Mouse (Mus musculus) bone marrow macrophage, adult 2 months (primary cell): Measurements from ENCODE around the gene Izumo1r. TPM values are rescaled to one million over a fixed set of nuclear protein-coding genes. Genes with fewer than 3 reads are reported as not detected.
"Not testable (repeated sequence)": the region's sequence is repeated elsewhere in the genome, so short reads cannot be mapped to it uniquely, and the experiment has no call there.

Source experiments
- H3K27ac ChIP-seq: 2 replicates; pipeline ENCODE4 v1.5.1; 2012; ENCODE audit warnings: low read depth, low read length; ENCODE audit not compliant: insufficient read depth
- H3K4me1 ChIP-seq: 2 replicates; pipeline ENCODE4 v1.6.1; 2012; ENCODE audit warnings: low read length; ENCODE audit not compliant: control insufficient read depth, insufficient read depth
- H3K4me3 ChIP-seq: 2 replicates; pipeline ENCODE4 v1.5.1; 2012; ENCODE audit warnings: mild to moderate bottlenecking, low read length, moderate library complexity; ENCODE audit not compliant: insufficient read depth
- CTCF ChIP-seq: IDR thresholded peaks from 2 replicates; pipeline ENCODE4 v1.5.1; 2012; ENCODE audit warnings: low read depth, mild to moderate bottlenecking, low read length, moderate library complexity
- POLR2A ChIP-seq: IDR thresholded peaks from 2 replicates; pipeline ENCODE4 v1.6.1; 2012; ENCODE audit warnings: mild to moderate bottlenecking, low read depth, low read length, borderline replicate concordance
- polyA plus RNA-seq: library from polyadenylated mRNA; stranded (reverse); fragments of >200 nt; gene quantifications from 2 replicates; pipeline ENCODE4 v1.2.4, GENCODE M21; 2012; ENCODE audit not compliant: missing spikeins, insufficient read depth, insufficient read length

The Izumo1r gene
- polyA plus RNA-seq, 1 experiment, result not detected

GRCm38 (mm10) chr9:14891891-14892290 is 11.9 kb downstream of the Izumo1r start:
- TF ChIP-seq POLR2A (no peak), CTCF (no peak)
- Histone ChIP-seq H3K4me1 (peaks cover 5% of the 10 kb centered on the region; the same call in 1 of the 2 replicates), H3K4me3 (no peak overlapping the region), H3K27ac (no peak overlapping the region)

GRCm38 (mm10) chr9:14890699-14891098 is 13.1 kb downstream of the Izumo1r start:
- TF ChIP-seq POLR2A (no peak), CTCF (no peak)
- H3K27ac ChIP-seq, result no peak overlapping the region
- peaks cover 5% of the 10 kb centered on the region; the same call in 1 of the 2 replicates for H3K4me1 ChIP-seq
- H3K4me3 ChIP-seq, result no peak overlapping the region

- Histone ChIP-seq H3K4me1 (peaks cover 15% of the 10 kb centered on the region), H3K4me3 (no peak overlapping the region)
- no peak for TF ChIP-seq CTCF
- no peak for TF ChIP-seq POLR2A
Observed at GRCm38 (mm10) chr9:14888671-14889070, 15.1 kb downstream of the Izumo1r start.

DNA sequence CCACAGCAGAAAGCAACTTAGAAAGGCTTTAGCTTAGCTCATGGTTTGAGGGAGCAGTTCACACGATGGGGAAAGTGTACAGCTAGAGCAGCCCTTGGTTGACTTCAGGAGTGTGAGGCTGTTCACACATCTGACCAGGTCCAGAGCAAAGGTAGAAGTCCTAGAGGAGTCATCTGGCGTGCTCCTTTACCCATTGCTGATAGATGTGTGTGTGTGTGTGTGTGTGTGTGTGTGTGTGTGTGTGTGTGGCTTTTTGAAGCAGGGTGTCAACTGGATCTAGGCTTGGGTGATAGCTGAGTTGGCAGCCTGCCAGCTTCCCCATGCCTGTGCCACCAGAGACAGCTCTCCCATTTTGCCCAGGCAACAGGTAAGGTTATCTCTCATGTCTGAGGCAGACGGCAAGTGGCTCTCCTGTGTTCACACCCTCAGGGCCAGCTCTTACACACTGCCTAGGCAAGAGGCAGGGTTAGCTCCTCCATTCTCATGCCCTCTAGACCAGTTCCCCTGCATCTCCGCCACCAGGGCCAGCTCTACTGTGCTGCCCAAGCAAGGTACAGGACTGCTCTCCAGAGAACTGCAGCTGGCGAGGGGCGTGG is 15.9 kb downstream of the Izumo1r start:
- peaks cover 10% of the 10 kb centered on the region for H3K4me1 ChIP-seq
- TF ChIP-seq CTCF (no peak), POLR2A (no peak)
- H3K27ac ChIP-seq, result no peak overlapping the region
- H3K4me3 ChIP-seq, result no peak overlapping the region

More at GRCm38 (mm10) chr9:14888671-14889070, 15.1 kb downstream of the Izumo1r start:
- no peak overlapping the region for H3K27ac ChIP-seq

DNA sequence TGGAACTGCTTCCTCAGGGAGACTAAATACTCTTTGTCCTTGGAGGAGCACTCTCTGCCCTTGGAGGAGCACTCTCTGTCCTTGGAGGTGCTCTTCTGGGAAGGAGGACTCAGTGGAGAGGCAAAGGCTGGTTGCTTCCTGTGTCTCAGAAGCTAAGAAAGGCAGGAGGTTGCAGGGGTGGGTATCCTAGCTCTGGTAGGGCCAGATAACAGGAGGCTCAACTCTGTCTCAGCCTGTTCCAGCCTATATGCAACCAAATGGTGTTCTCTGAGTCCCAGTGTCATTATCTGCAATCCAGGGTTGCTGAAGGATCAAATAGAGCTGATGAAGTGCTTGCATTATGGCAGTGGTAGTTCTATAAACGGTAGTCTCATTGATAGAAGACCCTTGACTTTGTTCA is 17.8 kb downstream of the Izumo1r start:
- no peak for TF ChIP-seq CTCF
- TF ChIP-seq POLR2A, result no peak
- Histone ChIP-seq H3K4me3 (no peak overlapping the region), H3K4me1 (peaks cover 10% of the 10 kb centered on the region), H3K27ac (no peak overlapping the region)

GRCm38 (mm10) chr9:14885151-14885550 is 18.6 kb downstream of the Izumo1r start:
- peaks cover 10% of the 10 kb centered on the region for H3K4me1 ChIP-seq
- H3K27ac ChIP-seq, result peak overlapping the region; percentile 30; the same call in 1 of the 2 replicates
- no peak overlapping the region for H3K4me3 ChIP-seq
- no peak for TF ChIP-seq CTCF
- TF ChIP-seq POLR2A, result no peak

- Histone ChIP-seq H3K4me3 (no peak overlapping the region), H3K27ac (peak overlapping the region; percentile 30; the same call in 1 of the 2 replicates), H3K4me1 (peaks cover 10% of the 10 kb centered on the region)
- TF ChIP-seq POLR2A, result no peak
- TF ChIP-seq CTCF, result no peak
Observed at GRCm38 (mm10) chr9:14884641-14885040, 19.1 kb downstream of the Izumo1r start.

GRCm38 (mm10) chr9:14876566-14876965 is 27.2 kb downstream of the Izumo1r start:
- not testable (repeated sequence) for H3K4me3 ChIP-seq, H3K4me1 ChIP-seq, H3K27ac ChIP-seq

DNA sequence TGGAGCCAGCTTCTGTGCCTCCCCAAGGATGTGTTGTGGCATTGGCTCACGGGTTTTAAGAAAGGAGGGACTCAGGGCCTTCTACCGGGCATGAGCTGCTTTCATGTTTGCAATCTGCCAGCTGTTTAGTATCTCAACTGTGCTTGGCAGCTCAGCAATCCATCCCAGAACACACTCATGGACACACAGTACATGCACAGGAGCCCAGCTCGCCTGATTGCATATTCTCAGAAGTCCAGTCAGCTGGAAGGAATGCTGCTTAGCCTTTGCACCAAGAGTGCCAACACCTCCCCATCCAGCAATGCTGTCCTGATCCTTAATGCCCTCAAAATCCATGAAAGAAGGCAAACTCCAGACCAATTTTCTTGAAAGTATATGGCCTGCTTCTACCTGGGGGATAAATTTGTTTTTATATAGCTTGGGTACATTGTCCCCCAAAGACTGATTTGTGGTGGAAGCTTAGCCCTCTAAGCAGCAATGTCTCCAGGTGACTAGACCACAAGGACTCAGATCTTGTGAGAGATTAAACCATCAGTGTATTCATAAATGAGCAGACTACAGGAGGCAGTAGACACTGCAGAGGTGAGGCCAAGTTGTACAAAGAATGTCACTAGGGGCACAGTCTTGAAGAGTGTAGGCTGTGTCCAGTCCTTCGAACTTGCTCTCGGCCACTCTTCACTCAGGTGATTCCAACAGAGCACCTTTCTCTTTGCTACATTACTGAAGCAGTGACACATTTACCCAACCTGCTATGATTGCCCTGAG is 27.8 kb downstream of the Izumo1r start:
- Histone ChIP-seq H3K4me3 (no peak overlapping the region), H3K27ac (no peak overlapping the region), H3K4me1 (no peaks in the 10 kb centered on the region)
- TF ChIP-seq CTCF (no peak), POLR2A (no peak)

DNA sequence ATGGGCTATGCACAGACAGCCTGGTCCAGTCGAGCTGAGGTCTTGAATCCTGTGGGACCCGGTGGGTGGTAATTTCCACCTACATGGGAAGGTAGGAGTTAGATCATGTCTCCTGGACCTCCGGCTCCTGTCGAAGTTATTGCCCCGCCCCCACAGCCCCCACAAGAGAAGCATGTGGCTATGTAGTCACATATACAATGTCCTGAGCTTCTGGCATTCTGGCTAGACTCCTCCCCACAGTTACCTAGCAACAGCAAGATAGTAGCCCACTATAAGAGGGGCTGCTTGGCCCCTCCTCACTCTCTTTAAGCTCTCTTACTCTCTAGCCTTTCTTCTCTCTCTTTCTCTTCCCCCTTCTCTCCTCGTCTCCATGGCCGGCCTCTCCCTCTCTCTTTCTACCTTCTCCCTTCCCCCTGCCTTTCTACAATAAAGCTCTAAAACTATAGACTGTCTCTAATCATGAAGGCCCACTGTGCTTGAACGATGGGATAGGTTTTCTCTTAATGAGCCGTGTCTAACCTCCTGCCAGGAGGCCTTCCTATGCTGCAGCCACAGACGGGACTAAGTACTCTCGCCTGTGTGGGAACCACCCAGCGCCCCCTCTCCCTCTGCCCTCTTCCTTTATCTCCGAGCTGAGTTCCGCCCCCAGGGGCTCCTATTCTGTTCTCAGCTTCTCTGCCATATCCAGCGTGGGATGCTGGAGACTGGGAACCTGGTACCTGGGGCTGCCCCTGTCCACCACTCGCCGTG is 31.4 kb downstream of the Izumo1r start:
- TF ChIP-seq POLR2A (no peak), CTCF (no peak)
- no peaks in the 10 kb centered on the region for H3K4me1 ChIP-seq
- no peak overlapping the region for H3K4me3 ChIP-seq
- H3K27ac ChIP-seq, result no peak overlapping the region
